Mouse (Mus musculus) kidney, postnatal 0 days (tissue): ENCODE results near the gene Fstl4. TPM values are rescaled to one million over a fixed set of nuclear protein-coding genes. Genes with fewer than 3 reads are reported as not detected.

ENCODE experiments used
- ATAC-seq: fragments of 200-750 bp; cut with Nextera tagmentation; replicated peaks from 2 replicates; pipeline ENCODE4 v1.8.0; 2017; ENCODE audit warnings: low read depth, moderate number of reproducible peaks, moderate TSS enrichment, moderate library complexity; ENCODE audit not compliant: low FRiP score
- DNase-seq: peaks from one replicate; pipeline ENCODE4 v3.0.0-alpha.2; 2016; ENCODE audit warnings: low spot score
- H3K27ac ChIP-seq: fragments of 300-500 bp; sonication (generic); 2 replicates; pipeline ENCODE4 v1.5.1; 2014; ENCODE audit warnings: mild to moderate bottlenecking
- H3K27me3 ChIP-seq: fragments of 300-500 bp; sonication (generic); 2 replicates; pipeline ENCODE4 v1.6.1; 2014; ENCODE audit warnings: low read length, mixed read lengths; ENCODE audit not compliant: insufficient read depth
- H3K36me3 ChIP-seq: fragments of 300-500 bp; sonication (generic); 2 replicates; pipeline ENCODE4 v1.6.1; 2014; ENCODE audit warnings: low read length, mixed read lengths; ENCODE audit not compliant: insufficient read depth
- H3K4me1 ChIP-seq: fragments of 300-500 bp; sonication (generic); replicated peaks from 2 replicates; pipeline ENCODE4 v1.6.1; 2014; ENCODE audit warnings: antibody characterized with exemption, low read length, mixed read lengths; ENCODE audit not compliant: insufficient read depth
- H3K4me2 ChIP-seq: fragments of 300-500 bp; sonication (generic); 2 replicates; pipeline ENCODE4 v1.6.1; 2014; ENCODE audit warnings: mild to moderate bottlenecking, low read length, moderate library complexity, mixed read lengths
- H3K4me3 ChIP-seq: fragments of 300-500 bp; sonication (generic); replicated peaks from 2 replicates; pipeline ENCODE4 v1.5.1; 2014; ENCODE audit warnings: low read depth, low read length
- H3K9ac ChIP-seq: fragments of 300-500 bp; sonication (generic); 2 replicates; pipeline ENCODE4 v1.6.1; 2014; ENCODE audit warnings: low read depth, low read length
- H3K9me3 ChIP-seq: fragments of 300-500 bp; sonication (generic); replicated peaks from 2 replicates; pipeline ENCODE4 v1.6.1; 2016; ENCODE audit warnings: low read length, inconsistent platforms, mixed read lengths
- CTCF ChIP-seq: IDR thresholded peaks from 2 replicates; pipeline ENCODE4 v1.5.1; 2016; ENCODE audit warnings: antibody characterized with exemption, low read depth, mild to moderate bottlenecking, moderate library complexity
- WGBS: fragments of 180-500 bp; shearing (Covaris S2); extraction: QIAGEN DNeasy Blood & Tissue Kit; methylation state at CpG from one replicate; pipeline ENCODE4 v1.1.7; 2014; 5-methylcytosine and 5-hydroxymethylcytosine counted together
- polyA plus RNA-seq: library from polyadenylated mRNA; unstranded; fragments of >200 nt; fragmentation: Nextera tagmentation; extraction: Ambion mirVana; gene quantifications from 2 replicates; pipeline ENCODE4 v1.2.1, GENCODE M21; 2015

Gene Fstl4
- polyA plus RNA-seq, 1 experiment from 2014 or later: 0.47 TPM

GRCm38 (mm10) chr11:53132406-53133035 lies 368.1 kb downstream of the Fstl4 start:
- no peak overlapping the region for H3K27ac ChIP-seq
- H3K9me3 ChIP-seq: no peaks in the 10 kb centered on the region
- no peak for TF ChIP-seq CTCF
- no peak overlapping the region for H3K9ac ChIP-seq
- WGBS: 16% methylated on average over 23 of the region's 23 CpGs
- DNase-seq: peak; percentile 28
- ATAC-seq: no peak
- H3K36me3 ChIP-seq: no peaks in the 10 kb centered on the region
- peak overlapping the region; percentile 41 for H3K4me2 ChIP-seq
- H3K27me3 ChIP-seq: no peaks in the 10 kb centered on the region
- no peaks in the 10 kb centered on the region for H3K4me1 ChIP-seq
- H3K4me3 ChIP-seq: no peak overlapping the region

GRCm38 (mm10) chr11:53136371-53136770 lies 371.9 kb downstream of the Fstl4 start:
- no peak for ATAC-seq
- Histone ChIP-seq H3K27ac (no peak overlapping the region), H3K27me3 (no peaks in the 10 kb centered on the region), H3K4me3 (no peak overlapping the region), H3K9me3 (no peaks in the 10 kb centered on the region), H3K4me1 (no peaks in the 10 kb centered on the region), H3K36me3 (no peaks in the 10 kb centered on the region), H3K9ac (no peak overlapping the region), H3K4me2 (no peak overlapping the region)
- no peak for DNase-seq
- 67% methylated on average over 11 of the region's 11 CpGs for WGBS
- TF ChIP-seq CTCF: no peak

GRCm38 (mm10) chr11:53137381-53137780 lies 372.9 kb downstream of the Fstl4 start:
- H3K27me3 ChIP-seq: no peaks in the 10 kb centered on the region
- H3K36me3 ChIP-seq: no peaks in the 10 kb centered on the region
- no peaks in the 10 kb centered on the region for H3K4me1 ChIP-seq
- no peak for TF ChIP-seq CTCF
- H3K4me2 ChIP-seq: no peak overlapping the region
- no peak for ATAC-seq
- DNase-seq: no peak
- H3K9me3 ChIP-seq: no peaks in the 10 kb centered on the region
- no peak overlapping the region for H3K4me3 ChIP-seq
- WGBS: 79% methylated on average over 8 of the region's 8 CpGs
- no peak overlapping the region for H3K9ac ChIP-seq
- no peak overlapping the region for H3K27ac ChIP-seq

- TF ChIP-seq CTCF: no peak
- H3K4me2 ChIP-seq: no peak overlapping the region
- H3K4me3 ChIP-seq: no peak overlapping the region
- ATAC-seq (no peak), DNase-seq (no peak)
- H3K36me3 ChIP-seq: no peaks in the 10 kb centered on the region
- no peaks in the 10 kb centered on the region for H3K27me3 ChIP-seq
- H3K4me1 ChIP-seq: no peaks in the 10 kb centered on the region
- H3K9me3 ChIP-seq: no peaks in the 10 kb centered on the region
- 90% methylated on average over 6 of the region's 6 CpGs for WGBS
- no peak overlapping the region for H3K27ac ChIP-seq
- H3K9ac ChIP-seq: no peak overlapping the region
Observed at GRCm38 (mm10) chr11:53138212-53138611, 373.8 kb downstream of the Fstl4 start.

GRCm38 (mm10) chr11:53139666-53140065 lies 375.2 kb downstream of the Fstl4 start:
- Histone ChIP-seq H3K27ac (no peak overlapping the region), H3K9ac (no peak overlapping the region), H3K9me3 (no peaks in the 10 kb centered on the region), H3K4me1 (no peaks in the 10 kb centered on the region), H3K27me3 (no peaks in the 10 kb centered on the region), H3K36me3 (no peaks in the 10 kb centered on the region), H3K4me3 (no peak overlapping the region), H3K4me2 (no peak overlapping the region)
- WGBS: 73% methylated on average over 3 of the region's 3 CpGs
- TF ChIP-seq CTCF: peak; percentile 45
- DNase-seq (no peak), ATAC-seq (no peak)

- Histone ChIP-seq H3K4me3 (no peak overlapping the region), H3K27me3 (no peaks in the 10 kb centered on the region), H3K4me2 (no peak overlapping the region), H3K27ac (no peak overlapping the region), H3K9me3 (no peaks in the 10 kb centered on the region), H3K4me1 (no peaks in the 10 kb centered on the region), H3K9ac (no peak overlapping the region), H3K36me3 (no peaks in the 10 kb centered on the region)
- no peak for TF ChIP-seq CTCF
- 88% methylated on average over 8 of the region's 8 CpGs for WGBS
- DNase-seq (no peak), ATAC-seq (no peak)
Observed at GRCm38 (mm10) chr11:53140196-53140595, 375.8 kb downstream of the Fstl4 start.
